Mouse (Mus musculus) cerebellum, adult (tissue): ENCODE measurements around the gene Tmem30a.

Experiments used
- ATAC-seq: cut with Nextera tagmentation; 2 replicates; pipeline ENCODE4 v1.9.2; 2017; ENCODE audit warnings: mild to moderate bottlenecking, moderate library complexity, mixed read lengths; ENCODE audit not compliant: insufficient number of reproducible peaks, low FRiP score, low TSS enrichment

The Tmem30a gene

DNA sequence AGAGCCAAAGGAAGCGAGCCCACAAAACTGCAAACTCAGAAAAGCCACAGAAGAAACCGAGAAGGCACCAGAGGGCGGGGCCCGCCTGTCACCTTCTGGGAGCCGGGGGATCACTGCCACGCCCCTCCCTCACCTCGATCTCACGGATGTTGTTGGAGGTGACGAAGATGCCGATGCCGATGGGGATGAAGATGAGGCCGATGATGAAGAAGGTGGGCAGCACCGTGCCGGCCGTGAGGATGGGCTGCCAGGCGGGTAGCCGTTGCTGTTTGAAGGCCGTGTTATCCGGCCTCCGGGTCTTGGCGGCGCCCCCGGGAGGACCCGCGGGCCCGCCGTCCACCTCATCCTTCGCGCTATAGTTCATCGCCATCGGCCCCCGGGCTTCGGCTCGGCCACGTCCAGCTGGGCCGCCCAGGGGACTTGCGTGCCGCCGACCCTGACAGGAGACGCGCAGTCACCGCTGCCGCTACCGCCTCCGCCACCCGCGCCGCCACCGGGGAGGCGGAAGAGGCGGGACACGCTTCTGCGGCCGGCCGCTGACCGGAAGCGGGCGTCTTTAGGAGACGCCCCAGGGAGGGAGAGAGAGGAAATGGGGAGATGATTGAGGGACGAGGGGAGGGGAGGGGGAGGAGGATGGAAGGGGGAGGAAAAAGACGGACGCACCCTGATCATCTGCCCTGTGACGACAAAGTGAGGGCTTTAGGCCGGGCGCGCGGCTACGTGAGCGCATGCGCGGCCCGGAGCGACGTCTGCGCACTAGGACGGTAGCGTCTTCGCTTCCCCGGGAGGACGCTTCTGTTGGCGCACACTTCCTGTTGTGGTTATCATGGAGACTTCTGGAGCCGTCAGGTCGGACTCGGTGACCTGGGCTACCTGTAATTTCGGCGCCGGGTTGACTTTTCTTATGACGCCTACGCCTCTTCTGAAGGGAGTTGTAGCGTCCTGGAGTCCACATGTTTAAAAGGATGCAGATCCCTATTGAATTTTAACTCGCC lies at the start of gene Tmem30a:
Tmem30a (minus strand) TSS at position 667 of the 995 bp plus-strand sequence.
- peak; percentile 98 for ATAC-seq

DNA sequence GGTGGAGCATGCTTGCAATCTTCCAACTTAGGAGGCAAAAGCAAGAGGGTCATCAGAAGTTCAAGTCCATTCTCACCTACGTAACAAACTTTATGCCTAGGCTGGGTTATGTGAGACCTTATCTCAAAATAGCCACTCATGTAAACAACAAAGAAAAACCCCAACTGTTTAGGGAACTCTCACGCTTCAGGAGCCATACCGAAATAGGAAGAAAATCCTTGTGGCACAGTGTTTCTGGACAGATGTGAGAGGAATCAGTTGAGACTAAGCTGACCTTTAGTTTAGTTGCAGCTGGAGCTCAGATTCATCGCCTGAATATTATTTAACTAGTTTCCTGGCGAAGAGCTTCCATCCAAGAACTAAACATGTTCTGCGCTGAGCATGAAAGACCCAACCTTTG lies 49.3 kb upstream of the Tmem30a start:
- no peak for ATAC-seq

DNA sequence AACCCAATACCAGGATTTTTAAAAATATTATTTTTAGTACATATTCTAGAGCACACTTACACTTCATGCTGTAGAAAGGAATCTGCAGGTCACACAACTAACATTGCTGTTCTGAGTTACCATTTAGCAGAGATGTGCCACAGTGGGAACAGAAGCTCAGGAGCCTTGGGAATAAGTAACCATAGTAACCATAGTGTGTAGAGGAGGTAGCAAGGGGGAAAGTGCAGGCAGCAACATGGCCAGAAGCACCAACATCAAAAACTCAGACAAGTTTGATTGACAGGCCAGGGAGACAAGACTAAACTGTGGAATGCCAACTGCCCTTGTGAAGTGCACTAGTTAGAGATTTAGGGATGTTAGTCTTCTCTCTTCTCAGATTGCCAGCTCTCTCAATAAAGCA lies 48.7 kb upstream of the Tmem30a start:
- no peak for ATAC-seq

DNA sequence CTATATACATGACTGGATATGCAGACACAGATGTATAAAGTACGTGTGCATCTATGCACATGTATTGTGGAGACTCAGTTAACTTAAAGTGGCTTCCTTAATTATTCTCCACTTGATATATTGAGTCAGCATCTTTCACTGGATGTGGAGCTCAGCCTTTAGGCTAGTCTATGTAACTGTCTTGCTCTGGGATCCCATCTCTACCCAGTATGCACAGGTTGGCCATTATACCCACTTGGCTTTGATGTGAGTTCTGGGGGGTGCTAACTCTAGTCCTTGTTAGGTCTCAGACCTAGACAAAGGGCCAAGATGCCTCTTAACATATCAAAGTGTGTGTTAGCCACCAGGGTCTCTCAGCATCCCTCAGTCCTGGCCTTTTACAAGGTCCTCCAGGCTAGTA lies 38.0 kb upstream of the Tmem30a start:
- ATAC-seq = no peak

DNA sequence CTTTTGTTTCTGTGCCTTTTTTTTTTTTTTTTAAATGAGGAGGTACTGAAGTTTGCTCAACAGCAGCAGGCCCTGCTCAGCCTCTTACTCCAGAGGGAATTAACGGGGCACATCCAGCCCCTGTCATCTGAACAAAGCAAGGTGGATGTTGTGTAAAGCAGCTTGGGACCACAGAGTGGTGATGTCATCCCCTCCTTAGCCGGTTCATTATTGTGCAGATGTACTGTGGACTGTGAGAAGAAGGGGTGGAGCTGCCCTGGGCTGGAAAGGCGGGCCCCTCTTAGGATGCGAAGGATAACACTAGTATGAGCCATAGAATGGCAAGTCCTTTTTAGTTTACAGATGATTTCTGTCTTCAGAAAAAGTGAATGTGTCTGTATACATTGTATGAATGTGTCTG lies 37.6 kb upstream of the Tmem30a start:
- no peak for ATAC-seq

DNA sequence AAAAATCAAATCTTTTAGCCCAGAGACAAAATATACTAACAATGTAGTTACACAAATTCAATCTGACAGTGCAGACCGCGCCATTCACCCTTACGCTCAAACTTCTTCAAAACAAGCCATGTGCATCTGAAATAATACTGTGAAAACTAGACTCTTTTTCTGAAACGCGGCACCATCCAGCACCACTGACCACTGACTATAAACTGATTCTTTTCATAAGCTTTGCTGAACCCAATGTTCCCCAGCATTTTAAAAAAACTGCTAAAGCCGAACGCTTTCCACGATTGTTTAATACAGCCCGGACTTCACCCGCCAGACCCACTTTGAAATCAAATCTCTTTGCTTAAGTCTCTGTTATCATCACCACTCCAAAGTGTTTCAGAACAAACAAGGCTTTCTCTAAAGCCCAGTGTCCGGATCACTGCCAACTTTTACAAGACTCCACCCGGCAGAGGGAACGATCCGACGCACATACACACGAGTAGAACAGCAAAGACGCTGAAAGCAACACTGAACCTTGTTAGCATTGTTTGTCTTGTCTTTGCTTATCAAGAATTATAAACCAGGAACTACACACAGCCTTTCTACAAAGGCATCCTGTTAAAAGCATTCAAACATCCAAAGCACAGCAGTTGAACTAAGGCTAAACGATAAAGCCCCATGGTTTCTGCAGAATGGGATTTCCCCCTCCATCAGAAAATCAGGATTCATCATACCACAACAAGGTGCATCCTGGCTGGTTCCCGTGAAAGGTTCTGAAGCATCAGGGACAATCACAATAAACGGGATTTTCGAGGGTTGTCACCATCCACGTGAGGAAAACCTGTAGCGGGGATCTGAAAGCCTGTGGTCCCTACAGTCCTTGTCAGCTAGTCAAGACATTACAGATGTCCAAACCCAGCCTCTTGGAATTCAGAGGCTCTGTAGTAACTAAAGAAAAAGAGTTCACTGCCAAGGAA lies 36.8 kb upstream of the Tmem30a start:
- no peak for ATAC-seq

DNA sequence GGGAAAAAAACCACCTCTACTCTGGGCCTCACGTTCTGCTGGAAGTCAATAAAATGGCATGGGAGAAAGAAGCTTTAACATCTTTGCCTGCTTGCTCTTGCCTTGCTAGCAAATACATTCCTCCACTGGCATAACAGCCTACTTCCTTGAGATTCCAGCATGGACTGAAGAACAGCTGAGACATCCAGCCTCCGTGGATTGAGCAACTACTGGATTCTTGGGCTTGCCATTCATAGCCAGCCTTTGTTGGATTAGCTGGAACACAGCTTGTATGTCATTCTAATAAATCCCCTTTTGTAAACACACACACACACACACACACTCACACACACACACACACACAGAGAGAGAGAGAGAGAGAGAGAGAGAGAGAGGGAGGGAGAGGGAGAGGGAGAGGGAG lies 33.8 kb upstream of the Tmem30a start:
- no peak for ATAC-seq

DNA sequence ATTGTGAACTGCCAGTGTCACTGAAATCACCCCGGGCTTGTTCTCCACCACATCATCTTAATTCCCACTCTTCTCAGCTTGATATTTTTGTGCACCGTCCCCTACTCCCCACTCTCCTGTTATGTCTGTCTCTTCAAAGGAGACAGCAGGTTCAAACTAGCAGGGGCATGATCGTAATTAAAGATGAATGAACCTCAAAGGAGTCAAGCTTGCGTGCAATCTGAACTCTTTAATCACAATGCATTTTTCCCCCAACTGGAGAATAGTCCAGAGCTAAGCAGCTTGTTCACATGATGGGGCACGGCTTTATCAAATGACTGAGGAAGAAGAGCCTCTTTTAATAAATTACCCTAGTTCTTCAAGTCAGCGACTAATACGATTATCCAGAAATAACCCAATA lies 32.2 kb upstream of the Tmem30a start:
- ATAC-seq = no peak

DNA sequence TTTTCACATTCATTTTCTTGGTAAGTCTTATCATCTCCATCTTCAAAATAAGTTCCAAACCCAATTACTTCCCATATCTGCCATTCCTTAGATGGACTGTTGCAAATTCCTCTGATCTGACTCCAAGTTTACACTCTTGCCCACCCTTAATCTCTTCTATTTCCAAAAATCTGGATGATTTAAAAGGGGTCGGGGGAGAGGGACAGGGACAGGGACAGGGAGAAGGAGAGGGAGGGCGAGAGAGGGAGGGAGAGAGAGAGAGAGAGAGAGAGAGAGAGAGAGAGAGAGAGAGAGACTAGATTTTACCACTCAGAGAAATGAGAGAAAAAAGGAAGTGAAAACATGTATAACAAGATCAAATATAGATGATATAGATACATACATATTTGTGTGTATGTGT lies 30.5 kb upstream of the Tmem30a start:
- ATAC-seq = no peak

DNA sequence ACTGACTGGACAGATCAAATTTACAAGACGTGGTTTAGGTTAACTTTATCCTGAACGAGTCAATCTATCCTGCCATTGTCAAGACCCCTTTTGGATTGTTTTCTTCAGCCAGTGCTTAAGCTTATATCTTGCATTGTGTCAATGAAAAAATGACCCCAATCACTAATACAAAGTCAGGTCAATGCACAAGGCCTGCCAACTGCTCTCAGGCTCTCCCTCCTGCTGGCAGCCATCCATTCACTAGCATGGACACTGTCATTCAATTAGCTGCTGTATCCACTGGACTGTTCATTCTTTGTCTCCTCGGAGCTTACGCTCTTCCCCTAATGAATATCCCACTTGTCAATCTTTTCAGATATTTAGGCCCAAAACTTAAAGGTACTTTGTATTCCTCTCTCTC lies 30.1 kb upstream of the Tmem30a start:
- ATAC-seq = no peak

DNA sequence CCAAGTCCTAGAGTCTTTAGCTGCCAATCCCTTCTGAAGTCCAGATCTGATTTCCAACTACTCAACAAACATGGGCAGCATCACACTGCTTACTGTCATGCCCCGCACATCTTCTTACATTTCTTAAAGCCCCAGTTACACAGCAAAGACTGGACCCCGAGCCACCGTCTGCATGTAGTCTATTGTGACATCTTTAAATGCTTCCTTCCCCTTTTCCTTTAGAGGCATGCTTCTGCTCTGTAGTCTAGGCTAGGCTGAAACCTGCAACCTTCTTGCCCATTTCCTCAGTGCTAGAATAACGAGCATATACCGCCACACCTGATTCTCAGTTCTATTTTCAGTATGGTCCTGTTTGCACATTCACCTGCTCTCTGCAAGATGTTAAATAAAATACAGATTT lies 23.2 kb upstream of the Tmem30a start:
- no peak for ATAC-seq

DNA sequence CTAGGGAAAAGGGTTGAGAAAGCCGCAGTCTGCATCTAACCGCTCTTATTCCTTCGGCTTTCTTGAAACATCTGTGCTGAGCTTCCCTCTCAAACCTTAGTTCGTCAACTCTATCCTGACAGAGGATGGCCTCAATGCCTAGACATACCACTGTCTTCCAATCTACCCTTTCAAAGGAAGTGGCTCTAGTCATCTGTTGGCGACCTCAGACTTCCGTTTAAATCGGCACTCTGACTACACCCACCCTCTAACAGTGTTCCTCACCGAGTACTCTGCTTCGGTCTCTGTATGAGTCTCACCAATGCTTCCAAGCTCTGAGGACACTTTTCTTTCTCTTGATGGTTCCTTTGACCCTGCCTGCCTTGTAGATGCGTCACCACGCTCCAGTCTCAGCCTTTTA lies 22.7 kb upstream of the Tmem30a start:
- ATAC-seq = no peak

DNA sequence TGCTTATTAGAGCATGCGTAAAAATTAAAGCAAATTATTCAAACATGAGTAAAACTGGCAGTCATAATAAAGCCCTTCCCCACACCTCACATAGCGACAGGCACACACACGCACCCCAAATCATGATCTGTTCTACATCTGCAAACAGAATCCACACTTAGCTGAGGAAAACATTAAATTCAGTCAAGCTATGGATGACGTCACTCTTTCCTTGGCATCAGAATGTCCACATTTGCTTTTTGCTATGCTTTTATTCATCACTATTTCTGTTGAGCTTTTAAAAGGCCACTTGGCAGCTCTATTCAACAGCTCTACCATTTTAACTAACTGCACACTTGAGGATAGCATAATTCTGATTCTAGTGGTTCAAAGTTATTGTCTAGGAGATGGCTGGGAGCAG lies 21.3 kb upstream of the Tmem30a start:
- no peak for ATAC-seq

DNA sequence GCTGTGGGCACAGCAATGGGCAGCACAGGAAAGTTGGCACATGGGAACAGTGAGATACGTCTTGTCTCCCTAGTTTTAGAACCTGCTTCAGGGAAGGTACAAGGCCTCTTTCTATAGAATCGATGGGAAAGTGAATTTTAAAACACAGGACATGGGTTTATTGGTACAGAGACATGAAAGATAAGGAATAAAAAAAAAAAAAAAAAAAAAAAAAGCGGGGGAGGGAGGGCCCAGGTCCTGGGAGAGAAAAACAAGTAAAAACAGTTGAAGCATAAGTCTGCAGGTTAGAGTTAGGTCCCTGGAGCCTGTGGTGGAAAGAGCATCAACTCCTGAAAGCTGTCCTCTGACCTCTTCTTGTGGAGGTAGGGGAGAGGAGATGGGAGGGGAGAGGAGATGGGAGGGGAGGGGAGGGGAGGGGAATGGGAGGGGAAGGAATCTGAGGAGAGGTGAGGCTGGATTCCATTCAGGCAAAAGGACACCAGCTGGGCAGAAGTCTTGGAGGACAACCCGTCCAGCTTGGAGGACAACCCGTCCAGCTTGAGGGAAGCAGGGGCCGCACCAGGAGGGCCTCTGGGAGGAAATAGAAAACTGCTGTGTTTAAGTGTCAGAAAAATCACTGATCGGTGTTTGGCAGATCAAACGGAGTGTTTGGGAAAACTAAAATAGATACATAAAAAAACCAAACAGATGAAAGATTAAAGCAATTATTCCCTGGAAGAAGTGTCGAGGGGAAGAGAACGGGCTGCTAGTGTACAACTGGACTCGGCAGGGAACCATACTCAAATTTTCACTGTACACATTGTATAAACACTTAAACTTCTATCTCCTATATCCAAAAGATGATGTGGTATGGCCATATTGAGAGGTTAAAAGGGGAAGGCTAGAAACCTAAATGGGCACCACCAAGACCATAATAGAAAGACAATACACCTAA lies 17.9 kb upstream of the Tmem30a start:
- ATAC-seq = no peak

DNA sequence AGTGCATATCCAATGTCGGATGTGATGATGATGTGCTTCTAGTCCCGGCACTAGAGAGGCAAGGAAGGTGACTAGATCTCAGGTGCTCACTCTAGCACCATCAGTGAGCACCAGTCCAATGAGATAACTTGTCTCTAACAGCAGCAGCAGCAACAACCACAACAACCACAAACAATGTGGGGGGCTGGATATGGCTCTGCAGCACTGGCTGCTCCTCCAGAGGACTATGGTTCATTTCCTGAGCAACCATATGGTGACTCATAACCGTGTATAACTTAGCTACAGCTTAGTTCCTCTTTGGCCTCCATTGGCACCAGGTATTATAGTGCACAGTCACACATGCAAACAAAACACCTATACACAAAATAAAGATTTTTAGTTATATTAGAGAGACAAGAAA lies 17.2 kb upstream of the Tmem30a start:
- no peak for ATAC-seq

DNA sequence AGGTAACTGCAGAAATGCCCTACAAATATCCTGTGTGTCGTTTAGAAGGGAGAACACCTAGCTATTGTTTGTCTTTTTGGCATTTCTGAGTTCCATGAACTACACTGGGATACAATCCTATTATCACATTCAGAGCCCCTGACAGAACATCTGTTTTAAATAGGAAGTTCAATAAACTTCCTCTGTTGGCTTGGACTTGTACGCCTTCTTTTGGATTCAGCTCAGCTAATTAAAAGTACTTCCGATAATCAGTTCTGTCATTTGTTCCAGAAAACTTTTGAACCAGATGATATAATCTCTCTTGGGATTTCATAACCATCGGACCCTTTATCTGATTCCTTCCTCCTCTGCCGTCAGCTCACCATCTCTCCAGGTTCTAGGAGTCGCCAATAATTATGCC lies 16.1 kb upstream of the Tmem30a start:
- ATAC-seq = no peak

DNA sequence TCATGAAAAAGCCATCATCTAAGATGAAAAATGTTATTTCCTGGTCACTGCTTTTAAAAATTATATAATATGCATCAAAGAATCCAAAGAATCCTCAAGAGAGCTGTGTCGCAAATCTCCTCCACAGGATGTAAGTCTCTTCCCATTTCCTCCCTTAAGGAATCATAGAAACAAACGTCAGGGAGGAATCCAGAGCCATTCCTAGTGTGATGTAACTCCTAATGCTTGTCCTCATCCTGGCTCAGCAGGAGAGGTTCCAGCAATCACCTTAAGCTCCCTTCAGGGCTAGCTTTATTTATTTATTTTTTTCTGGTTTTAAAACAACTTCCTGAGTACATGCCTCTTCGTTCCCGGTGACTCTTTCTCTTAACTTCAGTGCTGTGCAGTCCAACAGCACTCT lies 13.9 kb upstream of the Tmem30a start:
- no peak for ATAC-seq

DNA sequence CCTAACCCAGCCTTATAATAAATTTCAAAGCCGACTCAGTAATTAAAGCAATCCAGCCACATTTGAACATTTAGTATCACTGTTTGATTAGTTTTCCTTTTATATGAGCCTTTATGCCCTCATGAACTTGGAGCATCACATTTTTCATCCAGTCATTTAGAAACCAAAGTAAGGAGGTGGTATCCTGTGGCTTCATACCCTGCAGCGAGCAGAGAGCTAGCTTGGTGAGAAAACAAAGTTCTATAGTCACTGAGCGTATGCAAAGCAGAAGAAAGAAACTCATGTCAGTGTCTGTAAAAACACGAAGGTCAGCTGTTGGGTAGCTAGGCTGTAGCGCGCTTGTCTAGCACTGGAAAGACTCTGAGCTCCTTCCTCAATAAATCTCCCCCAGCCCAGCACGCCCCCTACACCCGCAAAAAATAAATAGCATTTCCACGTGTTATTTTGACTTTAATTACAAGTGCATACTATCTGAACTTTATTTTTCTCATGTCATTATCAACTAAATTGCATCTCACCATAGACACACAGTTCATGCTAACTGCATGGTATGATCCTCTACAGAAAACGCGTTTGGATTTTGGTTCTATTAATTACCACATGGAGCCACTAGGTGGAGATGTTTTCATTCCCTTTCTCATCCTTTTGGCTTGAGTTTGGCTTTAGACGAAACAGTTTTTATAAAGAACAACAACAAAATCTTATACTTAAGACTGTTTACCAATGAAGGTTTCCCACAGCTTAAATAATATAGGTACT lies 13.2 kb upstream of the Tmem30a start:
- ATAC-seq = no peak

DNA sequence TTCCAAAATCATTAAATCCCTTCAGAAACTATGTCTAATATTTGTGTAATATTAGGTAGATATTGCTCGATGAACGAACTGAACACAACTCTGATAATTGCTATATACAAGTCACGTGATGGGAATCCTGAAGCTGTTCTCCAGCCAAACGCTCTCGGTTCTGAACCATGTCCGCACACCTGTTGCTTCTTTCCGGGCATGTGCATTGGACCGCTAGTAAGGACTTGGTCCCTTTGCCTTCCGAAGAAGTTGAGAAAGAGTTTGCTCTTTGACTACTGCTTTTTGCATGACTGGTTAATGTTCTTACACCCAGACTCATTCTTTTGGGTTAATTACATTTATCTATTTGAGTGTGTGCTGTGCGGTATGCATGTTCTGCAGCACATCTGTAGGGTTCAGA lies 12.1 kb upstream of the Tmem30a start:
- ATAC-seq = no peak
